Mouse (Mus musculus): ENCODE results near the gene Crtc3.

The Crtc3 gene

DNA sequence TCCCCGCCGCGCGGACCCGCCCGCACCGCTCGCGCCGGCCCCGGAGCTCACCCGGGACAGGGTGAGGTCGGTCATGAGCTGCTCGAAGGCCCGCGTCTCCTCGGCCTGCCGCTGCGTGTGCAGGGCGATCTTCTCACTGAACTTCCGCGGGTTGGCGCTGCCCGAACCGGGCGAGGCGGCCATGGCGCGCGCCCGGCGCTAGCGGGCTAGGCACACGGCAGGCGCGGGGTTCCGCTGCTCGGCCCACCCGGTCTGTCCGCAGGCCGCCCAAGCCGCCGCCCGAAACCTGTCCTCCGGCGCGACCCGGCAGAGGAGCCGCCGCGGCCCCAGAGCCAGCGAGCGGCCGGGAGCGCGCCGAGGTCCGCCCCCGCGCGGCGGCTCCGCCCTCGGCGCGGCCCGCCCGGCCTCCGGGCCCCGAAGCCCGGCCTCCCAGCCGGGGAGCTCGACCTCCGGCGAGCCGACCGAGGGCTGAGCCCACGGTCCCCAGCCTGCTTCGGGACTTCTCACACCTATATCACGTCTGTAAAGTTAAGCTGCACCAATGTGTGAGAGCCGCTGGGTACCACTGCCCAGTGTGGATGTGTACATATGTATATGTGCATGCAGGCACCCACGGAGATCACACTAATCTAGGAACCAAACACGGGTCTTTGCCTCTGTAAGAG lies at the start of gene Crtc3:
Gene Crtc3 (minus strand): TSS at position 322 of the 665 bp plus-strand sequence.
- peak; percentile 69 for DNase-seq

DNA sequence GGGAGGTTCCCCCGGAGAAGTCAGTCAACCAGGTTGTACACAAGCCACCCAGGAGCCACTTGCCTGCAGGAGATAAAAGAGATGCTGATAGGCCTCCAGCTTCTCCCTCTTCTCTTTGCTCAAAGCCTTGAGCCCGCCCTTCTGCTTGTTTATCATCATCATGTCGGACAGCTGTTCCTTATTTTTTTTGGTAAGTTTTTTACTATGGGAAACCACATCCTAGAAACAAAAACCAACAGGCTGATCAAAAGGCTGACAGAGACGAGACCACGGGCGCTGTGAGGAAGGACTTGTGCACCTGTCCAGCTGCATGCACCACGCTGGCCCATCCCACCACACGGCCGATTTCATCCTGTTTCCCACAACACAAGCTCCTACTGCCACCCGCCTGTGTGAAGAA lies 47.5 kb upstream of the Crtc3 start:
- no peak for DNase-seq

DNA sequence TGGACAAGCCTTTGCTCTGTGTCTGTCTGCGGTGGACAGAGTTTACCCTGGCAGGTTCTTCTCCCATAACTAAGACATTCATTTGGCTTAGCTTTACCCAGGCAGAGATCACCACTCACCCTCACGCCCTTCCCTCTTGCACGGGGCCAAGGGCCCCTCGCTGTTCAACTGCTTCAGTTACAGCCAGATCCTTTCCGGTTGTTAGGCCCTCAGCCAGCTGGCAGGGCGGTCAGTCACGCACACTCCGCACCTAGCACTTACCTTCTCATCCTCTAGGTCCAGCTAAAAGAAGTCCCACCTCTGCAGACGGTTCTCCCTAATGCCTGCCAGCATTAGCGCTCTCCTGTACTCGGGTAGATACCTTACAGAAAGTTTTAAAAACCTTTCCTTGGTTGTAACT lies 44.3 kb upstream of the Crtc3 start:
- no peak for DNase-seq

DNA sequence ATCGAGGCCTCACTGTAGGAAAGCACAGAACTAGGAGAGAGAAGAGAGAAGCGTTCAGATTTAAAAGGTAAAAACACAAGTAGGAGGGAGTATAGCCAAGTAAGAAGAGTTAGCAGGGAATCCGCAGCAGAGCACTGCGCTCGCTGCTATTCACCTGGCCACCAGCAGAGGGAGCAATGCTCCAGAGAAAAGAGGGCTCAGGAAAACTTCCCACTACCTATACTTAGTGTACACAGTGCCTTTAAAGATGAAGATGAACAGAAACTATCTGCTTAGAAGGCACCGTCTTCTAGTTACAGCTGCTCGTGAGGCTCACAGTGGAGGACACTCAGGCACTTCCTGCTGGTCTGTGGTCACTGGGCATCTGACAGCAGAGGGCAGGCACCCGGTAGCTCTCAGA lies 41.0 kb upstream of the Crtc3 start:
- DNase-seq = peak; percentile 75

DNA sequence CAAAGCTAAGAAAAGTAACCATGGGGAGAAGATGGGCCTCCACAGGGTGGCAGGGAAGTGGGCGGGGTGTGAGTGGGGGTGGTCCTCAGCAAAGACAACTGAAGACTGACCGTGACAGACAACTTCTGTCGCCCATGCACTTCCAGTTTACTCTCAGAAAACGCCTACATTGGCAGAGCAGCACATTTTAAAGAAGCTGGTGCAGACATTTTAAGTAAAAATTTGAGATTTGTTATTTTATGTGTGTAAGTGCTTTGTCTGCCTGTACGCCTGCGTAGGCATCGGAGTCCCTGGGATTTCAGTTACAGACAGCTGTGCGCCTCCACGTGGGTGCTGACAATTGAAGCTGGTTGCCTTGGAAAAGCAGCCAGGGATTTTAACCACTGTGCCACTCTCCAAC lies 32.4 kb upstream of the Crtc3 start:
- no peak for DNase-seq

DNA sequence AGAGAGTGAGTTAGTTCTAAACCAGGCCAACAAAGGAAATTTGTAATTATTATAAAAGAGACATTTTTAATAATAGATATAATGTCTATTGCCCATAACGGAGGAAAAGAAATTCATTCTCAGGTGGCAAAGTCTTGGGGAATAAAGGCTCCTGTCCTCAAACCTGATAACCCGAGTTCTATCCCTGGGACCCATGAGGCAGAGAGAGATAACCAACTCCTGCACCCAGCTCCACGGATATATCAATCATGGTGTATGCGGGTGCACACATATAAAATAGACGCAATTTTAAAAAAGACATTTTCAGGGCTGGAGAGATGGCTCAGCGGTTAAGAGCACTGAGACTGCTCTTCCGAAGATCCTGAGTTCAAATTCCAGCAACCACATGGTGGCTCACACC lies 30.9 kb upstream of the Crtc3 start:
- DNase-seq = no peak

DNA sequence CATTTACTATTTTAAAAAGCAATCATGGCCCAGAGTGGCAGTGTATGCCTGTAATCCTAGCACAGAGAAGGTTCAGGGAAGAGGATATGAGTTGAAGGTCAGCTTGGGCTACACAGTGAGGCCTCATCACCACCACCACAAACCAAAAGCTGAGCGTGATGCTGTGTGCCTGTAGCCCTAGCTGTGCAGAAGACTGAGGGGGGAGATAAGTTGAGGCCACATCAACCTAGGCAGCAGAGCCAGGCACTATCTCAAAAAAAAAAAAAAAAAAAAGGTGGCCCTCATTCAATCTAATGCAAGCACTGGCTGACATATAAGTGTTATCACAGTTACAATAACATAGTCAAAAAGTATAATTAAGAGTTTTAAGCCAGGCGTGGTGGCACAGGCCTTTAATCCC lies 30.4 kb upstream of the Crtc3 start:
- no peak for DNase-seq

DNA sequence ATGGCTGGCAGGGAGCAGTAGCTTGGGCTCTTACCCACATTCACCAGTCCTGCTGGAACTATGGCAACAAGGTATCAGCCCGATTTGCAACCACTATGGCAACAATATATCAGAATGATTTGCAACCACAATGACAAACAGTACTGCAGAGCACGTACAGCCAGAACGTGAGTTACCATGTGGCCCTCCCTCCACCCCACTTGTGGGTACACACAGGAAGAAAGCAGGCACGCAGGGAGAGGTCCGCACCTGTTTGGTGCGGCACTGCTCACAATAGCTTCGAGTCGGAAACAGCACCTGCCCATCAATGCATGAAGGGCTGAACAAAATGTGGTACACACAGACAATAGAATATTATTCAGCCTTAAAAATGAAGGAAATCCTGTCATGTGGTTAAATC lies 29.8 kb upstream of the Crtc3 start:
- no peak for DNase-seq

DNA sequence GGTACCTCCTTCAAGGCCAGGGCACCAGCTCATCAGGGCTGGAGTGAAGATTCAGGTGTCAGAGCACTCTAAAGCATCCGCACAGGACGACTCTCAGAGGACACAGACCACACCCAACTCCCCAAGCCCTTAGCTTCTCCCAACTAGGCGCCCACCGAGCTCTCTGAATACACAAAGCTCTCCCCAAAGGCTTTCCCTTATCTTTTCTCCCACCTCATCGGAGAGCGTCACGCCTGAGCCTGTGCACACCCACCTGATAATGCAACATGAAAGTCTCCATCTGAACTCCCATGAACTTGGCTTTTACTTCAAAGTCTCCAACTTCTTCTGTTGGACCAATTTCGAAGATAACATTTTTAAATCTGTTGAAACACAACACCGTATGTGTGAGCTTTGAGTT lies 28.1 kb upstream of the Crtc3 start:
- DNase-seq = no peak

DNA sequence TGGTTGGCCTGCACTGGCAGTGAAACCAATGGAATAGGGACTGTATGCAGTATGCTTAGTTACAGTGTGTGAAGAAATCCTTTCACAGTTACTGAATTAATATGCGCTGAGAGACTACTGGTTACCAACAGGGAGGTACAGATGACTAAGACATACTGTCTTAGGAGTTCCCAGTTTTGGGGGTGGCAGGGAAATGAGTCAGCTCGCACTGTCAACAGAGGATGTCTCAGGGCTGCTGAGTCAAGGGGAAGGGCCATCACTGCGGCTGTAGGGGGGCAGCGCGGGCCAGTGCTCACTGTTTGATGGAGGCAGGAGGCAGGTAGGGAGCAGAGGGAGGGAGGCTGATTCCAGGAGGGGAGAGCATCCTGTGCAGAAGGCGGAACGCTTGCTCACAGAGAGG lies 26.6 kb upstream of the Crtc3 start:
- no peak for DNase-seq

DNA sequence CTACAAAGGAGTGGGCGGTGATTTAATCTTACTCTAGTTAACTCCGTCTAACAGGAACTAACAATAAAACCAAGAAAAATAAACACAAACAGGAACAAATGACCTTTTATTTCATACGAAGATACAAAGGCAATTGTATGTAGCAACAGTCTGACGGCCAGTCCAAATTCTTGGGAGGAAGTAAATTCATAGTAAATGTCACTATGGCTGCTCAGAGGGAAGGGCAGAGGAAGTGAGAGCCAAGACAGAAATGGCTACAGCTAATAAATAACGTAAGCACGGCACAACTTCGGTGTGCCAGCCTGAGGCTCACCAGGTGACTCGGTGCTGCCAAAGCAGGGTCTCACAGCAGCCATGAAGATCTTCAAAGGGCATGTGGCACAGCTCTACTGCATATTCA lies 22.8 kb upstream of the Crtc3 start:
- DNase-seq = no peak

DNA sequence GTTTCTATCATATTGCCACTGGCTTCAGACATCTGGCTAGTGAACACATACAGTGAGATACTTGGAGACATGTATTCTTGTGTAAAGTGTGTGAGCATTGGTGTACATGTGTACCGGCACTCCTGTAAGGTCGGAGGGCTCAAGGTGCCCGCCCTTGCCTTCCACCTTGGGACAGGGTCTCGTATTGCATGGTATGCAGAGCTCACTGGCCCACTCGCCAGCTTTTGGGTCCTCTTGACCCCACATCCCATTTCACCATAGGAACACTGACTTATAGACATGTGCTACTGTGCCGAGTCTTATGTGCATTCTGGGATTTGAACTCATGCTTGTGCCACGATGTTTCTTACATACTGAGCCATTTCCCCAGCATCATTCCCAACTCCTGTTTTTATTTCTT lies 21.7 kb upstream of the Crtc3 start:
- DNase-seq = no peak

DNA sequence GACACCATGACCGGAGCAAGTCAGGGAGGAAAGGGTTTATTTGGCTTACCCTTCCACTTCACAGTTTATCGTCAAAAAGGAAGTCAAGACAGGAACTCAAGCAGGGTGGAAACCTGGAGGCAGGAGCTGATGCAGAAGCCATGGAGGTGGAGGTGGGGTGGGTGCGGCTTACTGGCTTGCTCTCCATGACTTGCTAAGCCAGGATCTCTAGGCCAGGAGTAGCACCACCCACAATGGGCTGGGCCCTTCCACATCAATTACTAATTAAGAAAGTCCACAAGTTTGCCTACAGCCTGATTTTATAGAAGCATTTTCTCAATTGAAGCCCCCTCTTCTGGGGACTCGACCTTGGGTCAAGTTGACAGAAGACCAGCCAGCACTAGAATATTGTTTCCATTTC lies 15.4 kb upstream of the Crtc3 start:
- no peak for DNase-seq

DNA sequence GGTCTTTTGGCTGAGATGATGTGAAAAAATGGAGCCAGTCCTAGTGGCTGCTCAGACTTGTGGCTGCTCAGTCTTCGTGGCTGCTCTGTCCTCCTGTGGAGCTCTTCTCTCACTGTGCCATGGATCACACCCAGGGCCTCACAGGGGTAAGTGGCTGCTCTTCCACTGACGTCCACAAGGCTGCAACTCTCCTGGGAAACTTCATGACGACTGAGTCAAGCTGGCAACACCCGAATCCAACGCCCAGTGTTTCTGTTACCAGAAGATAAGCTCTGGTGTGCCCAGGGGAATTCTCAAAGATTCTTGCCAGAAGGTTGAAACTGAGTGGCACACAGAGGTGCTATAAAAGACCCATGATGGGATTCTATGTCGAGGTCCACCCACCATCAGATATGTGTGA lies 13.8 kb upstream of the Crtc3 start:
- no peak for DNase-seq

DNA sequence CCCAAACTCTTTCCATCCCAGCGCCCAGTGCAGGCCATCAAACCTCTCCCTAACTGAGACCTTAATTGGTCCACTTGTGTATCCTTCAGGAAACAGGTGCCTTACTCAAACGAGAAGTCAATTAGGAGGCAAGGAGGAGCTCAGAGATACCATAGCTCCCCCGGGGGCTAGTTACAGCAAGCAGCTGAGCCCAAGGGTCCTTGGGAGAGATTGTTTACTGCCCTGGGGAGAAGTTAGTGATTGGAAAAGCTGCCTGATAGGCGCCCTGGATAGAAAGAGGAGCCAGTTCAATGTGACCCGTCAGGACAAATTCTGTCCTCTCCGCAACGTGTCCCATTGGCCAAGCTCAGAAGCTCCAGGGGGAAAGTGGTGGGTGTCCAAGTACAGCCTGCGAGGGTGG lies 11.0 kb upstream of the Crtc3 start:
- DNase-seq = no peak

DNA sequence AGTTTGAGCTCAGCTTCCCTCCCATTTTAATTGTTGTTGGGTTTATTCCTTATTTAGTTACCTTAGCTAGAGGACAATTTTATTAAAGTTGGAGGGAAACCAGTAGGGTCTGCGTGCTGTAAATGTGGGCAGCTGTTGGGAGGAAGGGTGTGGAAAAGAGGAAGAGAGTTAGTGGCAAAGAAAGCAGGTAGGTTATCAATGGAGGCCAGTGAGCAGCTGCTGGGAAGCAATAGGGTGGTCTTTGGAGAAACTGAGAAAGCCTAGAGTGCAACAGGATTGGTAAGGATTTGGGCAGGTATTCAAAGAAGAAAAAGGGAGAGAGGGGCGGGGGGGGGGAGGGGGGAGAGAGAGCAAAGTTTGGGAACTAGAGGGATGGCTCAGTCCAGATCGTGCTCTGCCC lies 10.3 kb upstream of the Crtc3 start:
- no peak for DNase-seq

DNA sequence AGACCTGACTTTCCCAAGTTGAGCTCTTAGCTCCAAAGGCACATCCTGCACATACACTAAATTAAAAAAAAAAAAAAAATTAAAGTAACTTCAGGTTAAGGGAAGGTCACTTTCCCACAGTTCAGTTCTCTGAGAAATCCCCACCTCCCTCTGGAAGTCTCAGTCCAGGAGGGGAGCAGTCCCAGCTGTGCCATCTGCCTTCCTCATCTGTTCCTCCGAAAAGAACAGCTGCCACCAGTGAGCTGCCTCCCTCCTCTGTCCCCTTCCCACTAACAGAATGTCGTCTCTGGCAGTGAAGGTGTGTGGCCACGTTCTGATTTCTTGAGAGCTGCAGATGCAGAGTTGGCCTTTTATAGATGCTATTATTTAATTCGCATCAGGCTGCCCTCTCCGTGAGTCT lies 9.2 kb upstream of the Crtc3 start:
- no peak for DNase-seq

DNA sequence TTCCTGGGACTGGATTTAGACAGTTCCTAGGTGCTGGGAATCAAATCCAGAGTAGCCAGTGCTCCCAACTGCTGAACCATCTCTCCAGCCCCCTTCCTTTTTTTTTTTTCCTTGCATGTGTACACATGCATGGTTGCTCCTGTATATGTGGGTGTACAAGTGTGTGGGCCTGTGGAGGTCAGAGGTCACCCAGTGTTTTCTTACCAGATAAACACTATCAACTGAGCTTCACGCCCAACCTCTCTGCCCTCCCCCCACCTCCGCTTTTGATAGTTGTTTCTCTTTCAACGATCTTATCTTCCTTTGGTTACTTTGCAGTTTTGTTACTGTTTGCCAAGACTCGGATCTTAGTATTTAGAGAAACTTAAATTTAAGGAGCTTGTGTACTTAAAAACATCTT lies 8.2 kb upstream of the Crtc3 start:
- no peak for DNase-seq

DNA sequence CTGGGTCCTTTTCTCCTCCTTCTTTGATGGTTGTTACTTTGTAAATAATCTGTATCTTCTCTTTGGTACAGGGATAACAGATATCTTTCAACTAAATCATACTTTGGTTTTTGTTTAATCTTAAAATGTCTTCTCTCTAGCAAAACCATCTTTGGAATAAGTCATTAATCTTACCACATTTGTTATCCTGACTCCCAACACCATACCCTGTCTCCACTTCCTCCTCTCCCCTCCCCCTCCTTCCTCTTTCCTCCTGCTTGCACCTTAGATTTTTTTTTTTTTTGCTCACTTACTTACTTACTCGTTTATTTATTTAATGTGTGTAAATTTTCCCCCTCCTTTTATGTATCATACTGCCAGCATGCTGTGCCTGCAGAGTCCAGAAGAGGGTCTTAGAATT lies 7.7 kb upstream of the Crtc3 start:
- no peak for DNase-seq

DNA sequence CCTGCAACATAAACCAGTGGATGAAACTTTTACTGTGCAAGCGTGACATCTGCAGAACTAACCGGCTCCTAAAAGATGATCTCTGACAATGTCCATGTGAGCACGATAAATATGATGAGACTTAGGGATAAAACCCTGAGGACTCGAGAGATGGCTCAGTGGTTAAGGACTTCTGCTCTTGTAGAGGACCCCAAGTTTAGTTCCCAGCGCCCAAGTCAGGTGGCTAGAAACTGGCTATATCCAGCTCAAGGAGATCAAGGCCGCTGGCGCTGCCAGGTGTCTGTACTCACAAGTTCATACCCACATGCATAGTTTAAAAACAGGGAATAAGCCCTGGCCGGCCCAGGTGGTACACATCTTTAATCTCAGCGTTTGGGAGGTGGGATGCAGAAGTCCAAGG lies 3.8 kb upstream of the Crtc3 start:
- no peak for DNase-seq

DNA sequence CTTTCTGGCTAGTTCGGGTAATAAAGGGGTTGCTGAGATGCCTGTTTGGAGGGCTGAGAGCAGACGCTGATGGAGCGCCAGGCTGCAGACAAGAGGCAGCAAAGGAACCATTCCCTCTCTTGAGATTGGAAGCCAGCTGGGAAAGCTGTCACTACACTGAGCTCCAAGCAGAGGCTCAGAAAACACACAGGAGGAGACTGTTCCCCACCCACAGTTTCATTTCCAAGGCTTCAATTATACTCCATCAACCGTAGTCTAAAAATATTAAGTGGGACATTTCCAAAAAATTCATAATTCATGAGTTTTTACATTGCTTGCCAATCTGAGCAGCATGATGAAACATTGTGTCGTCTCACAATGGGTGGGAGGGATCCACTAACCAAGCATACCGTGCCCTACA lies 2.5 kb upstream of the Crtc3 start:
- DNase-seq = no peak

DNA sequence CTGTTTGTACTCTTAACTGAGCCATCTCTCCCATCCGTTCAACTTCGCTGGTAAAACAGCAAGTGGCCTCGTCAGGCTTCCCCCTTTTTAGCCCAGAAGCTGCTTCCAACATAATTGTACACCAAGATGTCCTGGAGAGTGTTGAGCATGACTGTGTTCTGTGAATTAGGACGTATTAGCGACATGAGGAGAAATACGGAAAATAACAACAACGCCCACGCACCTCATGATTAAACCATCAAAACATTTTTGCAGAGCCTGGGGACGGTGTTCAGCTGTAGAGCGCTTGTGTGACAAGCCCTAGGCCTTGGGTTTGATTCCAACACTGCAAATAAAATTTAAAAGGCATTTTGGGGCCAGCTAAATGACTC lies 529 bp upstream of the Crtc3 start:
- DNase-seq = peak; percentile 27

DNA sequence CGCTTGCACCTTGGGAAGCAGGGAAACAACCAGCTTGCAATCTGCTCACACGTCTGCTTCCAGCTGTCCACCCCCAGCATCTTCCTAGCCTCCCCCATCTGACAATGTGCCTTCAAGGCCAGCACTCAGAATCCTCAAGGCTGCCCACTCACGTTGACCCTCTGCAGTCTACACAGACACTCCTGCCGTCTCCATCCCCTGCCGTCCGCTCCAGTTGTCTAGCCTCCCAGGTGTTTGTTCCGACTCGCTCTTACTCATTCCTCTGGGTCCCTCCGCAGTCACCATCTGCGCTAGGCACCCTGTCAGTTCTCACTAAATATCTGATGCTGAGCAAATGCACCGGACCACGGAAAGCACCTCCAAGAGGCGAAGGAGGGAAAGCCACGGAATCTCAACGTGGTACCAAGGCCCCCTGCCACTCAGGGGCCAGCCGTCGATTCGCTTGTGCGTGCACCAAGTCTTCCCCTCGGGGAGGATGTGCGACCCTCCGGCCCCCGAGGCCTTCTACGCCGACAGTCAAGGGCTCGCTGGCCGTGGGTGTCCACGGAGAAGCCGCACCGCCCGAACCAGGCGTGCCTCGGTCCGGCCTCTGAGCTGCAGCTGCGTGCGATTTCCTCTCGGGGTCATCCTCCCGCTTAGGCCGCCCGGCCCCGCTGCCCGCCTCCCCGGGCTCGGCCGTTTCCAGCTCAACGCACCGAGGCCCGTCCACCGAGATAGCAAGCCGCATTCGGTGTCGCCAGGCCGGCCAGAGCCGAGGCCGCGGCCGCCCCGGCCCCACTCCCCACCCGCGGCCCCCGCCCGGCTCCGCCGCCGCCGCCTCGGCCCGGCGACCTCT lies 739 bp downstream of the Crtc3 start:
- DNase-seq = peak; percentile 58

DNA sequence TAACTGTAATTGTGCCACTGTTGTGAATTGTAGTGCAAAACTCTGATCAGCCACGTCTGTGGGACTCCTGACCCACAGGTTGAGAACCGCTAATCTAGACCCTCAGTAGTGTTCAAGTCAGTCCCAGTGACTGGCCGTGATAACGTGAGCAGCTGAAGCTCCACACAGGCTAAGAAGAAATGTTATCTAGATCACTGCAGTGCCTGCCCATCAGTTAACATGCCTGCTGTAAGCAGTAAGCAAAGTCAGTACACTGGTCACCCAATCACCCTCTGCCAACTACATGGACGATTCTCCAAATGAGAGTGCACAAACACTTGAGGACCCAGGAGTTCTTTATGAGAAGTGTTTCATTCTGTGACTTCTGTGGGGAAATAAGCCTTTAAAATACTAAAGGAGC lies 3.0 kb downstream of the Crtc3 start:
- DNase-seq = no peak

DNA sequence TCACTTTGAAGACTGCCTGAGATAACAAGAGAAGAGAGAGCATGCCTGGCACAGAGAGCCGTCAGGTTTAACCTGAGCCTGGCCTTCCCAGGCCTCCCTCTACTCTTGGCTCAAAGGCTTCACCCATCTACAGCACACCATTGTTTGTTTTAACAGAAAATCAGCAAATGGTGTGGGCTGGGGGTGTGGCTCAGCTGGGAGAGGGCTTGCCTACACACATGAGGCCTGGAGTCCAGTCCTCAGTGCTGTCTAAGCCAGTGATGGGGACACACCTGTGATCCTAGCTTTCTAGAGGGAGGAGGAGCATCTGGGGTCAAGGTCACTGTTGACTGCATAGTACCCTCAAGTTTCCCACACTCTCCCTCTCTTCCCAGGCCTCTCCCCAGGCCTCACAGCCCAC lies 6.0 kb downstream of the Crtc3 start:
- DNase-seq = no peak
